Mouse (Mus musculus): ENCODE measurements around the gene Pnldc1. TPM values are rescaled to one million over a fixed set of nuclear protein-coding genes. Genes with fewer than 3 reads are reported as not detected.
A peak's percentile ranks its signal among the peaks of the same experiment; 100 is the strongest.
"Not testable (repeated sequence)": the region's sequence is repeated elsewhere in the genome, so short reads cannot be mapped to it uniquely, and the experiment has no call there.

Gene Pnldc1
- polyA plus RNA-seq, 1 experiment from 2014 or later = 1.1 TPM

GRCm38 (mm10) chr17:12903372-12904333 lies 6.4 kb downstream of the Pnldc1 start:
- Histone ChIP-seq H3K27ac (peak overlapping the region; percentile 60), H3K27me3 (no peaks in the 10 kb centered on the region), H3K4me3 (no peak overlapping the region), H3K4me2 (no peak overlapping the region), H3K36me3 (peaks cover 4% of the 10 kb centered on the region; the same call in 1 of the 2 replicates), H3K4me1 (peaks cover 3% of the 10 kb centered on the region; the same call in 1 of the 2 replicates), H3K9me3 (no peaks in the 10 kb centered on the region), H3K9ac (no peak overlapping the region)
- ATAC-seq (ENCODE audit: borderline replicate concordance, extremely low read depth, low FRiP score, low TSS enrichment) = 0 out of 2 replicates have a peak, but pooled peaks have one; percentile 60
- WGBS = 50% methylated on average over 11 of the region's 12 CpGs

- Histone ChIP-seq H3K9ac (no peak overlapping the region), H3K36me3 (peaks cover 4% of the 10 kb centered on the region; the same call in 1 of the 2 replicates), H3K4me2 (no peak overlapping the region), H3K27ac (no peak overlapping the region), H3K9me3 (no peaks in the 10 kb centered on the region), H3K27me3 (no peaks in the 10 kb centered on the region), H3K4me3 (no peak overlapping the region), H3K4me1 (peaks cover 3% of the 10 kb centered on the region; the same call in 1 of the 2 replicates)
- 82% methylated on average over 6 of the region's 6 CpGs for WGBS
- ATAC-seq (ENCODE audit: borderline replicate concordance, extremely low read depth, low FRiP score, low TSS enrichment) = no peak
Observed at GRCm38 (mm10) chr17:12902291-12902690, 7.7 kb downstream of the Pnldc1 start.

- H3K4me1 ChIP-seq; H3K36me3 ChIP-seq; H3K9me3 ChIP-seq; H3K4me2 ChIP-seq; H3K9ac ChIP-seq; H3K27me3 ChIP-seq; ATAC-seq (ENCODE audit: borderline replicate concordance, extremely low read depth, low FRiP score, low TSS enrichment); H3K4me3 ChIP-seq; H3K27ac ChIP-seq: not testable (repeated sequence)
- 34% methylated on average over 2 of the region's 2 CpGs for WGBS
Observed at GRCm38 (mm10) chr17:12898607-12899006, 11.4 kb downstream of the Pnldc1 start.

- 80% methylated on average over 5 of the region's 5 CpGs for WGBS
- H3K4me3 ChIP-seq = no peak overlapping the region
Observed at GRCm38 (mm10) chr17:12897674-12898073, 12.4 kb downstream of the Pnldc1 start.

GRCm38 (mm10) chr17:12892033-12892432 lies 18.0 kb downstream of the Pnldc1 start:
- ATAC-seq (ENCODE audit: borderline replicate concordance, extremely low read depth, low FRiP score, low TSS enrichment) = no peak
- Histone ChIP-seq H3K4me2 (no peak overlapping the region), H3K27ac (no peak overlapping the region), H3K36me3 (no peaks in the 10 kb centered on the region), H3K4me1 (peaks cover 8% of the 10 kb centered on the region), H3K9ac (no peak overlapping the region), H3K9me3 (no peaks in the 10 kb centered on the region), H3K27me3 (no peaks in the 10 kb centered on the region), H3K4me3 (no peak overlapping the region)
- 85% methylated on average over 9 of the region's 9 CpGs for WGBS

More at GRCm38 (mm10) chr17:12897674-12898073, 12.4 kb downstream of the Pnldc1 start:
- Histone ChIP-seq H3K27ac (no peak overlapping the region), H3K4me1 (no peaks in the 10 kb centered on the region), H3K36me3 (peaks cover 4% of the 10 kb centered on the region; the same call in 1 of the 2 replicates), H3K4me2 (no peak overlapping the region), H3K27me3 (no peaks in the 10 kb centered on the region), H3K9ac (no peak overlapping the region), H3K9me3 (no peaks in the 10 kb centered on the region)
- ATAC-seq (ENCODE audit: borderline replicate concordance, extremely low read depth, low FRiP score, low TSS enrichment) = no peak

- no peak overlapping the region for H3K4me2 ChIP-seq
Observed at GRCm38 (mm10) chr17:12891054-12891453, 19.0 kb downstream of the Pnldc1 start.

GRCm38 (mm10) chr17:12887021-12887775 lies 22.8 kb downstream of the Pnldc1 start:
- H3K4me3 ChIP-seq = no peak overlapping the region
- no peaks in the 10 kb centered on the region for H3K27me3 ChIP-seq
- ATAC-seq (ENCODE audit: borderline replicate concordance, extremely low read depth, low FRiP score, low TSS enrichment) = peak; percentile 69
- no peak overlapping the region for H3K4me2 ChIP-seq
- H3K36me3 ChIP-seq = no peaks in the 10 kb centered on the region
- H3K9ac ChIP-seq = no peak overlapping the region
- peak overlapping the region; percentile 68 for H3K27ac ChIP-seq
- peaks cover 17% of the 10 kb centered on the region for H3K4me1 ChIP-seq
- H3K9me3 ChIP-seq = no peaks in the 10 kb centered on the region
- 49% methylated on average over 15 of the region's 15 CpGs for WGBS

More at GRCm38 (mm10) chr17:12891054-12891453, 19.0 kb downstream of the Pnldc1 start:
- peaks cover 17% of the 10 kb centered on the region for H3K4me1 ChIP-seq
- H3K27me3 ChIP-seq = no peaks in the 10 kb centered on the region
- no peak overlapping the region for H3K9ac ChIP-seq
- H3K27ac ChIP-seq = no peak overlapping the region
- no peaks in the 10 kb centered on the region for H3K9me3 ChIP-seq
- no peak overlapping the region for H3K4me3 ChIP-seq
- H3K36me3 ChIP-seq = no peaks in the 10 kb centered on the region
- no peak for ATAC-seq (ENCODE audit: borderline replicate concordance, extremely low read depth, low FRiP score, low TSS enrichment)
- WGBS = 86% methylated on average over 4 of the region's 4 CpGs

- WGBS = 36% methylated on average over 6 of the region's 6 CpGs
- H3K9ac ChIP-seq = no peak overlapping the region
Observed at GRCm38 (mm10) chr17:12886620-12887019, 23.4 kb downstream of the Pnldc1 start.

GRCm38 (mm10) chr17:12881216-12881615 lies 28.8 kb downstream of the Pnldc1 start:
- H3K9me3 ChIP-seq = no peaks in the 10 kb centered on the region
- H3K4me2 ChIP-seq = no peak overlapping the region
- H3K36me3 ChIP-seq = no peaks in the 10 kb centered on the region
- ATAC-seq (ENCODE audit: borderline replicate concordance, extremely low read depth, low FRiP score, low TSS enrichment) = no peak
- 80% methylated on average over 1 of the region's 1 CpGs for WGBS
- no peak overlapping the region for H3K27ac ChIP-seq
- no peak overlapping the region for H3K9ac ChIP-seq
- H3K4me3 ChIP-seq = no peak overlapping the region
- H3K27me3 ChIP-seq = no peaks in the 10 kb centered on the region; the same call in 1 of the 2 replicates
- peaks cover 6% of the 10 kb centered on the region; the same call in 1 of the 2 replicates for H3K4me1 ChIP-seq

More at GRCm38 (mm10) chr17:12886620-12887019, 23.4 kb downstream of the Pnldc1 start:
- ATAC-seq (ENCODE audit: borderline replicate concordance, extremely low read depth, low FRiP score, low TSS enrichment) = no peak
- no peak overlapping the region for H3K4me3 ChIP-seq
- peaks cover 17% of the 10 kb centered on the region for H3K4me1 ChIP-seq
- H3K27ac ChIP-seq = no peak overlapping the region
- no peaks in the 10 kb centered on the region for H3K9me3 ChIP-seq
- no peaks in the 10 kb centered on the region for H3K27me3 ChIP-seq
- H3K4me2 ChIP-seq = no peak overlapping the region
- no peaks in the 10 kb centered on the region for H3K36me3 ChIP-seq

- Histone ChIP-seq H3K27ac (no peak overlapping the region), H3K27me3 (no peaks in the 10 kb centered on the region; the same call in 1 of the 2 replicates), H3K9me3 (no peaks in the 10 kb centered on the region), H3K9ac (no peak overlapping the region), H3K4me2 (peak overlapping the region; percentile 50), H3K4me1 (peaks cover 5% of the 10 kb centered on the region; the same call in 1 of the 2 replicates), H3K36me3 (no peaks in the 10 kb centered on the region), H3K4me3 (peak overlapping the region; percentile 7; the same call in 1 of the 2 replicates)
- 2% methylated on average over 14 of the region's 14 CpGs for WGBS
- peak; percentile 73; the same call in 1 of the 2 replicates for ATAC-seq (ENCODE audit: borderline replicate concordance, extremely low read depth, low FRiP score, low TSS enrichment)
Observed at GRCm38 (mm10) chr17:12880178-12880577, 29.9 kb downstream of the Pnldc1 start.

- ATAC-seq (ENCODE audit: borderline replicate concordance, extremely low read depth, low FRiP score, low TSS enrichment) = no peak
- Histone ChIP-seq H3K4me2 (no peak within 1 kb of the TSS), H3K4me3 (no peak within 1 kb of the TSS), H3K36me3 (no peaks in the 10 kb centered on the region), H3K4me1 (peaks cover 5% of the 10 kb centered on the region; the same call in 1 of the 2 replicates), H3K27ac (no peak within 1 kb of the TSS), H3K27me3 (no peaks in the 10 kb centered on the region; the same call in 1 of the 2 replicates), H3K9me3 (no peaks in the 10 kb centered on the region), H3K9ac (no peak within 1 kb of the TSS)
- WGBS = 72% methylated on average over 5 of the region's 5 CpGs
Observed at GRCm38 (mm10) chr17:12875734-12876133, 34.3 kb downstream of the Pnldc1 start, which contains the start of gene Mrgprh. Mrgprh (plus strand) TSS chr17:12876034.

All from lung, embryonic 15.5 days (tissue).